Mouse (Mus musculus) lung, postnatal 0 days (tissue): ENCODE measurements at regions not wholly inside any gene's neighbourhood (a gene's known extent, or its start where the extent isn't known, plus 50 kb on each side); places are given as distances from the start of the nearest gene placed in this dataset.

Experiments used
- CTCF ChIP-seq: IDR thresholded peaks from 2 replicates; pipeline ENCODE4 v1.5.1; 2016; ENCODE audit warnings: antibody characterized with exemption, mild to moderate bottlenecking
- EP300 ChIP-seq: IDR thresholded peaks from 2 replicates; pipeline ENCODE4 v1.6.1; 2016; ENCODE audit warnings: antibody characterized with exemption, mild to moderate bottlenecking, control low read depth

DNA sequence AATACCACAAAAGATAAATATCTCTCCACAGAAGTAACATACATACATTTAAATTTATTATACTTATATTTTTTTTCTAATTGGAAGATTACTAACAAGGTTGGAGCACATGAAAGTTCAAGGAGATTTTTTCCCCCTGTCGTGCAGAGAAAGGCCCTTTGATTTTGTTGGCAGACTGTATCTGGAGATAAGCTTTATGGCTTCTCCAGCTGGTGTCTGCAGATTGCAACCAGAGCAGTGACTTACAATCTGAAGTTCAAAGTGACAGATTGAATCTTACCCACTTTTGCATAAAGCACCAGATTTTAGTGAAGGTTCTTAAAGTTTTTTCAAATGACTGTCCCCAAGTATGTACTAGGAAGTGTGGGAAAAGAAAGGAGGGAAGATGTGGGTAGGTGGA lies 50.2 kb upstream of the Nox4 start:
- TF ChIP-seq CTCF = no peak
- no peak for TF ChIP-seq EP300
